Mouse (Mus musculus): ENCODE data around the gene Ticrr.

The Ticrr gene

DNA sequence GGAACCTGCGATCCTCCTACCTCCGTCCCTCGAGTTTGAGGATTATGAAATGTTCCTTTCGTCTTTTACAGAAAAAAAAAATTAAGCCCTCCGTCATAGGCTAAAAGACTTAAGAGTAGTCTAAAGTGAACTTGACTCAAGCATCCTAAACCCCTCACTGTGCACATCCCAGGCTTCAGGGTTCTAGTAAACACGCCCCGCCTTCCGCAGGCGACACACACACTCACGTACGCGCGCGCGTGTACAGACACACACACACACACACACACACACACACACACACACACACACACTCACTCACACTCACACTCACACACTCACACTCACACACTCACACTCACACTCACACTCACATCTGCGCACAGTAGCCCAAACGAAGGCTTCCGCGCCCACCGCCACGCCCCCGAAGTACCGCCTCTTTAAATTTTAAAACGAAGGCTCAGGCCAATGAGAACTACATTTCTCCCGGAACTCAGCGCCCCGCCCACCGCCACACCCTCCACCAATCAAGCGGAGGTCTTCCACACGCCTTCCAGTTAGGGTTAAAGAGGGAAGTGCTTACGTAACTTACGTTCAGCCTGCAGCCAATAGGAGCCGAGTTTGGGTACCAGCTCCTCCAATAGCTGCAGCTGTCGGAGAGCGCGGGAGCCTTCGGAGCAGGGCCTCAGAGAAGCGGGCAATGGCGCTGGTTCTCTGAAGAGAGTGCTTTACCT is at the start of gene Ticrr:
Ticrr (plus strand) TSS at position 619 of the 713 bp plus-strand sequence.
- peak; percentile 96 for DNase-seq

DNA sequence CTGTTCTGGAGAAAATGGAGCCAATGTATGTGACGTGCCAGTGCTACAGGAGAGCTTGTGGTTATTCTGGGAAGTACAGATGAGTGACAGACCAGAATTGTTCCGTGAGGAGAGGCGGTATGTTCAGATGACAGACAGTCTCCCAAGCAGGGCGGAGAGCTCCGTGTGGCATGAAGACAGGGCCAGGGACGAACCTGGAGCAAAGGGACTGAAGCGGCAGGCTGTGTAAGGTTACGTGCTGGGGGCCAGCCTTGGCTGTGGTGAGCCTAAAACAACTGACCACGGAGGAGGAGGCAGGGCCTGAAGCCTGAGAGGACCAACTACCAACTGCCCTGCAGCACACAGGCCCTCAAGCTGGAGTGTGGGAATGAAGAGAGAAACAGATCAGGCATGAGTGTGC is 48.1 kb upstream of the Ticrr start:
- no peak for DNase-seq

DNA sequence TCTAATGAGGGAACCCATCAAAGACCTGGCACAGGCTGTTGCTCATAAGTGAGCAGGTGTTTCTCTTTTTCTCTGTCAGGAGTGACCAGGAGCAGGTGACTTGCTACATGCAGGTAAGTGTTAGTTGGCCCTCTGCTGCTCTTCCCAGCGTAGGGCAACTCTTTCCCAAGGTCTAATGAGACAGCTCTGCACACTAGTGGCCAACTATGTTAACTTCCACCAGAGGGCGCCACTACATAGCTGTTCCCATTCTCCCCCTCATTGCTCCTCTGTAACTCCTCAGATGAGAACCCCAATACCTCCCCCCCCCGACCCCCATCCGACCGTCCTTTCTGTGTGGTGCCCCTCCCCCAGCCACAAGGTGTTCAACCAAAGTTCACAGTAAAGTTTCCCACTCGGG is 47.2 kb upstream of the Ticrr start:
- no peak for DNase-seq

DNA sequence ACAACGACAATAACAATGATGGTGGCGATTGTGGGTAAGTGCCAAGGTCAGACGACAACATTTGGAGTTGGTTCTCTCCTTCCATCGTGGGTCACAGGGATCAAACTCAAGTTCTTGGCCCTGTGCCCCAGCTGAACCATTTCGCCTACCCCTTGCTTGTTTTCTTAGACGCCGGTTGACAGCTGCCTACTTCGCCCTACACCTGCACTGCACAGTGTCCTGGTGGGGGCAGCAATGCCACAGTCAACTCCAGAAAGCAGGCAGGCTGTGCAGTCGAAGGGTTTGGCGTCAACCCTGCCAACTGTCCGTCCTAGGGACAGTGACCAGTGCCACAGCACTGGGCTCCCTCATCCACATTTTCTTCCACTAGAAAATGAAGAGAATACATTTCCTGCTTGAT is 46.7 kb upstream of the Ticrr start:
- DNase-seq, result no peak

DNA sequence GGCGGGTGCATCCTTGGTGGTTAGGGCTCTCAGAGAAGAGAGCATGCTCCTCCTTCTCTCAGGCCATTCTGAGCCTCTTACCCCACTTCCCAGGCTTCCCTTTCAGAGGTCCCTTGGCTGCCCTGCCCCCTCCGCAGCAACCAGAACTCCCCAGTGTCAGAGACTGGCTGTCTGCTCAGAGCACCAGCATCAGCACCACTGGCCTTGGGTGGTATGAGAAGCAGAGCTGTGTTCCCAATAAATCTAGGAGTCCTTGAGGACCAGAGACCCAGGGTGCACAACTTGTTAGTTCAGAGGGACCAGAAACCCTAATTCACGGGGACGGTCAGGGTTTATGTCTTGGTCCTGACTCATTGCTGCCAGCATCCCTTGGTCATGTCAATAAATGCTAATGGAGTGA is 45.0 kb upstream of the Ticrr start:
- DNase-seq, result no peak

DNA sequence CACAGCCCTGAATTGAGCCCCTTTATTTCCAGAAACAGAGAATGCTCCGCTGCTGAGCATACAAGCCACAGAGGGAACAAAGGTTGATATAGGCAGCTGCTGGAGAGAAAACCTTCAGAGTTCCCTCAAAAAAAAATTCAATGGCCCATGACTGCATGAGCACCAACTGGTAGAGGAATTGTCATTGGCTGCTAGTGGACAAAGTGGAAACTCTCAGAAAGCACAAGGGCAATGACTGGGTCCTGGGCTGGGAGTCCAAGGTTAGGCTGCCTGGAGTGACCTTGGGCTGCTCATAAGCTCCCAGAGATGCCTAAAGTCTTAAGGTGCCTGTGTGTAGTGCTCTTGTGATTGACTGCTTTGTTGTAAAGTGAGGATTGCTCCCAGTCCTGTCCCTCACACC is 44.1 kb upstream of the Ticrr start:
- no peak for DNase-seq

DNA sequence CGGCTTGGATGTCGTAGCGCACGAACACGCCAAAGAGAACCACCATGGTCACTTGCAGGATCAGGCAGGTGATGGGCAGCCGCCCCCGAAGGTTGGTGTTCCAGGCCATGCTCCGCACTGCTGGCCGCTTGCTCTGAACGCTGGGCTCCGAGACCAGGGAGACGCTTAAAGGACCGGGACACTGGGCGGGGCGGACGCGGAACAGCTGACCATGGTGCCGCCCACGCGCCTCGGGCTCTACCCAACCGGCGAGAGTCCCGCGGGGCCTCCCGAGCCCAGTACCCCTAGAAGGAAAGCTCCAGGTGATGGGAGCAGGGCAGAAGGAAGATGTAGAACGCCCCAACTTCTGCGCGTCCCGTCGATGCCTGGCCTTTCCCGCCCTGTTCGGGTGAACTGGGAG is 42.6 kb upstream of the Ticrr start, which contains the start of gene Rhcg:
Rhcg (minus strand) TSS at position 240 of the 400 bp plus-strand sequence.
- no peak for DNase-seq

DNA sequence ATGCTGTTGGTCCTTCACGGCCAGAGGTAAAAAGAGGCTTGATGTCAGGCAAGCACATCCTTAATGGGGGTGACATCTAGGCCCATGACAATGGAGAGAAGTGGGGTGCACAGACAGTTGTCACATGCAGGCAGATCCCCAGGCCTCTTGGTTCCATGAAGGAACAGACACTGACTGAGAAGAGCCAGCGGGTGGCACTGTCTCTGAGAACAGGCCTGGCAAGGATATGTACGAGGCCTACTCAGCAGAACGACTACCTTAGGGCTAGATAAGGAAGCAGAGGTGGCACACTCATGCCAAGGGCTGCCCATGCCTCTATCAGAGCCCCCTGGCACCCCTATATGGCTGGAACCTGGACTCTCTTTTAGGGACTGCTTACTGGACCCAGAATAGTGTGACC is 40.5 kb upstream of the Ticrr start:
- no peak for DNase-seq

DNA sequence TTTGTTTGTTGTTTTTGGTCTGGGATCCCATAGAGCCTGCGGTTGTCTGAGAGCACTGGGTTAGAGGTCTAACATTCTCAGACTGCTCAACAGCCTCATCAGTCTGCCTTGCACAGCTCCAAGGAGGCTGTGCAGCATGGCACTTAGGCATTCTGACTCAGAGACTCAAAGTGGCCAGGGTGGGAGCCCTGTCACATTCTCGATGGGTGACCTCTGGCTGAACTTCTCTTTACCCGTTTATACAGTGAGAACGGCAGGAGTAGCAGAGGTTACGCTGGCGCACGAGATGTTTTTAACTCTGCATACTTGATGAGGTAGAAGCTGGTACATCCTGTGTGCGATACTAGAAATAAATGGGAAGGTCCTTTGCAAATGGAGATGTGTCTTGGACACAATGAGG is 36.9 kb upstream of the Ticrr start:
- no peak for DNase-seq

DNA sequence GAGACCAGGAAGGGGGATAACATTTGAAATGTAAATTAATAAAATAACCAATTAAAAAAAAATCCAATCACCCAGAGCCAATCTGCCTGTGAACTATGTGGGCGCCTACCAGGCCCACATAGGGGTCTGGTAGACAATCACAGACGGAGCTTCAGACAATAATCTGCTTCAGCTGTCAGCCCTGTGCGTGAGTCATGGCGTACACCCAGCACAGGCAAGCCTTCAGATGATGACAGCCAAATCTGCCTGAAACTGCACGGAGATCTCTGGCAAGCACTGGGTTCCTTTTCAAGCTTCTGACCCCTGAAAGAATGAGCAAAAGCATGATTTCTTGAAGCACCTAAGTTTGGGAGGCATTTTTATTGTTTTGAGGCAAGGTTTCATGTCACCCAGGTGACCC is 33.8 kb upstream of the Ticrr start:
- DNase-seq, result peak; percentile 47

DNA sequence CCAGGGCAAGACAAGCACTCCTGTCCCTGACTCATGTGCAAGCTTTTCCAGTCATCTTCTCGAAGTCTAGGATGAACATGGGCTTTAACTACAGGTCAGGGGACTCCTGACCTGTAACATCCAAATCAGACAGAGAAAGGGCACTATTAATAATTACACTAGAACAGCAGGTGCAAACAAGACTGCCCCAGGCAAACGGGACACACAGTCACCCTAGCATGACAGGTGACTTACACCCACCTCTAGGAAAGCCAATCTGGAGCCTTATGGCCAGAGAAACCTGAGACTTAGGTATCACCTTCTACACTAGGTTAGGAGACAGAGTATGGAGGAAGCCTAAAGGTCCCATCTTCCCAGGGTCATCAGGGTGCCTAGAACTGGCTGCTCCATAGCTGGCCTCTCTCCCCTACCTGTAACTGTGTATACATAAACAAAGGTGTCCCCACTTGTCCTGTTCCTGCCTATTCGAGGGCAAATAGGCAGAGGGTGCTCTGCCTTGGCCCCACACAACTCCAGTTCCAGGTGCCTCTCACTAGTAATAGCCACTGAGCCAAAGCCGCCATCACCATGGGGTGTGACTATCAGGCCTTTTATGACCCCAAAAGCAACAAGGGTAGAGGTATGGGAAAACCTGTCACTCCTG is 31.6 kb upstream of the Ticrr start:
- DNase-seq, result no peak

DNA sequence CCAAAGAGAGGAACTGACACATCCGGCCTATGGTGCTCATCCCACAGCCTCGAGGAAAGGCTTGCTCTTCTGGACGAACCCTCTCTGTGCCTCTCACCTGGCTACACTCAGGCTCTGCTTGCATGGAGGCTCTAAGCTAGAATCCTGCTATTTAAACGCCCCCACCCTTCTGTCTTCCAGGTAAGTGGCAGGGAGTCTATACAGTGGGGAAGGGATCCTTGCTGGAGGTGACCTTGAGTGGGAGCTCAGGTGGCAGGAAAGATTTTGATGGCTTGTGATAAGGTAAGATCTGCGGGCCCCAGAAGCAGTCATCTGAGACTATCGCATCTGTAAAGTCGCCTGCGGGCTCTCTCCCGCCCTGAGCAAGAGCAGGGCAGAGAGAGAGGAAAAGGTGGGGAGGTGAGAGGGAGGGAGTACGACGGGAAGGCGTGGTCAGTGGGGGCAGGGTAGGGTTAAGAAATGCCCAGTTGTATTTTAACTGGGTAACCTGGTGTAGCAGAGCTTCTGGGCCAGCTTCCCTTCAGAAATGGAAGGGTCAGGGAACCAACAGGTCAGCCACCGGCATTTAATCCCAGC is 28.1 kb upstream of the Ticrr start:
- DNase-seq, result no peak

DNA sequence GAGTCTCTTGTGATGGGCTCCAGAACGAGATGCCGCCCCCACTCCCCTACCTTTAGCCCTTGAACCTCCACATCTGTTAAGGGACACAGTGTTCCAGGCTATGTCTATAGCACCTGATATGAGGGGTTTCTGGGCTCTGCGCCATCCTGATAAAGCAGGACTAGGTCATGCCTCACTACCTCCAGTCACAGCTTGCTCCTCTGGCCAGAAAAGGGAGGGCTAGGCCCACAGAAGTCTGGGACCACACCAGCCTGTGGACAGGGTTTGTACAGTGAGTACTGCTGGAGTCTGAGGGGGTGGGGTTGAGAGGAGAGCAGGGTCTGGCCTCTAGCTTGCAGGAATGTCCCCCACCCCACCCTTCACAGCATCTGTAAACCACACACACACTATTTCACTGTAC is 12.8 kb upstream of the Ticrr start:
- no peak for DNase-seq

DNA sequence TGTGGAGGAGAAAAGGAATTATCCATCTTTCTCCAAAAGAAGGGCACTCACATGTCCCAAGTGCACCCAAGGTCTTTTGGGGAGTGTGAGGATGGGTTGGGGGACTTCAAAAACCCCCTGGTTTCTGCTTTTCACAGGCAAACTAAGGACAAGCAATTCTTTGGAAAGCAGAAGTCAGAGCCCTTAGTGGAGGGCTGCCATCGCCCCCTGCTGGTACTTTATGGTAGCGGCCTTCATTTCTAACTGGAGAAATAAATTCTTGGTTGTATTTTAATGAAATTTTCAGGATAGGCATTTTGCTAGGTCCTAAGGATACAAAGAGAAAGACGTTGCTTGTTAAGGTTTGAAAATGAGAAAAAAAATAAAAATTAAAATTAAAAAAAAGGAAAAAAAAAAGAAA is 11.0 kb upstream of the Ticrr start:
- DNase-seq, result no peak

DNA sequence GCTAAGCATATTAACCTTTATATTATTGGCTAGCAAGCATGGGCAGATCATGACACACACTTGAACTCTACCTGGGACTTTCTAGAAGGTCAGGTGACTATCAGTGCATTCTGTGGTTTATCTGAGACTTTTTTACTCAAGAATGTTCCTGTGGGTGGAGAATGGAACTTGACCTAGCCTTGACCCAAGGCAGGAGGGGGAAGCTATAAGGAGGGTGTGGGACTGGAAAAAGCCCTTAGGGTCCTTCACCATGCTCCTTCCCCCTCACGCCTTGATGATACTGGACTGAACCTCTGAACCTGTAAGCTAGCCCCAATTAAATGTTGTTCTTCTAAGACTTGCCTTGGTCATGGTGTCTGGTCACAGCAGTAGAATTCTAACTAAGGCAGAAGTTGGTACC is 5.8 kb upstream of the Ticrr start:
- DNase-seq, result no peak

DNA sequence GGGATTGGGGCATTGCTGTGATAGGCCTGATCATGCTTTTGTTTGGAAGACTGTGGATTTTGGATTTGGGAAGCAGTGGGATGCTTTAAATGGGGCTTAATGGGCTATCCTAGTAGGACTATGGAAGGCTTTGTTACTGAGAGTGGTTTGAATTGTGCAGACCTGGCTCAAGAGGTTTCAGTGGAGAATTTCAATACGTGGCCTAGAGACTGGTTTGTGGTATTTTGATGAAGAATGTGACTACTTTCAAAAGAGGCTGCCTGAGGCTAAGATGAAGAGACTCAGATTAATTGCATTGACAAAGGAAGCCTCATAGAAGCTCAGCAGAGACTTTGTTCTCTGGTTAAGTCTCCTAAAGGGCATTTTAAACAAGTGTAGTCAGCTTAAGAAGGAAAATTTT is 5.4 kb upstream of the Ticrr start:
- no peak for DNase-seq

DNA sequence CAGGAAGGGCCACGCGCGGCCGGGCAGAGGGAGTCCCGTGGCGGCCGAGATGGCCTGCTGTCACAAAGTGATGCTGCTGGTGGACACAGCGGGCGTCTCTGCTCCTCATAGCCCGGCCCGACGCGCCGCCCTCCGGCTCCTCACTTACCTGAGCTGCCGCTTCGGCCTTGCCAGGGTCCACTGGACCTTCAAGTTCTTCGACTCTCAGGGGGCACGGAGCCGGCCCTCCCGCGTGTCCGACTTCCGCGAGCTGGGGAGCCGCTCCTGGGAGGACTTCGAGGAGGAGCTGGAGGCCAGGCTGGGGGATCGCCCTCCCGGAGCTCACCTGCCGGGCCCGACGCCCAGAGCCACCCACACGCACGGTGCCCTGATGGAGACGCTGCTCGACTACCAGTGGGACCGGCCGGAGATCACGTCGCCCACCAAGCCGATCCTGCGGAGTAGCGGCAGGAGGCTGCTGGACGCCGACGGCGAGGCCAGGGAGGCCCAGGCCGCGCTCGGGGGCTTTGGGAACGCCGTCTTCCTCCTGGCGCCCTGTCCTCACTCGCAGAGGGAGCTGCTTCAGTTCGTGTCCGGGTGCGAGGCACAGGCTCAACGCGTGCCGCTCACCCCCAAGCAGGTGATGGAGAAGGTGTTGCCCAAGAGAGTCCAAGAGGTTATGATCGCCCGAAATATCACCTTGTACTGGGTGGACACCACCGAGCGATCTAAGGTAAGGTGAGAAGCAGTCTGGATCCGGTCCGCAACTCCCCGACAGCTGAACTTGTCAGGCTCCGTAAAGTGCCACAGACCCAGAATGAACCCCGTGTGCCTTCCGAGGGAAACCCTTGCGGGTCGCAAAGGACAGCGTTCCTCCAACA is 525 bp downstream of the Ticrr start:
- no peak for DNase-seq

DNA sequence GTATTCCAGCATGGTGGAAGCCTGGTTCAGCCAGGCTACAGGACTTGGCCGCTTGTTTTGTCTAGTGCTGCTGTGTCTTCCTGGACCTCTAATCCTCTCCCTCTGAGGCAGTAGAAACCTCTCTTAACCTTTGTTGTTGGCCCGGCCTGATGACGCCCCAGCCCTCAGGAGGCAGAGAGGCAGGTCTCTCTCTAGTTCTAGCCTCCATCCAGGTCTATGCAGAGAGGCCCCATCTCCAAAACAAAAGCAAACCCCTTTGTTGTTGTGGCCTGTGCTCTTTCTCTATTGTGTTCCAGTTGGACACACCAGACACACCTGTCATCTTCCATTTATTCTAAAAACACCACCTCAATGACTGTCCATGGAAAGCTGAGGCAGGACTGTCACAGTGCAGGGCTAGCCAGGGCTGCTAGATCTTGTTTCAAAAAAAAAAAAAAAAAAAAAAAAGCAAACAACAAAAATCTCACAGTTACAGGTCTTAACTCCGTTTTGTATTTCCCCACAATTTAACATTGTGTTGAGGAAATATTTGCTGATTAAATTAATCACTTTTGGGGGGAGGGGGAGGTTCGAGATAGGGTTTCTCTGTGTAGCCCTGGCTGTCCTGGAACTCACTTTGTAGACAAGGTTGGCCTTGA is 1.4 kb downstream of the Ticrr start:
- no peak for DNase-seq

DNA sequence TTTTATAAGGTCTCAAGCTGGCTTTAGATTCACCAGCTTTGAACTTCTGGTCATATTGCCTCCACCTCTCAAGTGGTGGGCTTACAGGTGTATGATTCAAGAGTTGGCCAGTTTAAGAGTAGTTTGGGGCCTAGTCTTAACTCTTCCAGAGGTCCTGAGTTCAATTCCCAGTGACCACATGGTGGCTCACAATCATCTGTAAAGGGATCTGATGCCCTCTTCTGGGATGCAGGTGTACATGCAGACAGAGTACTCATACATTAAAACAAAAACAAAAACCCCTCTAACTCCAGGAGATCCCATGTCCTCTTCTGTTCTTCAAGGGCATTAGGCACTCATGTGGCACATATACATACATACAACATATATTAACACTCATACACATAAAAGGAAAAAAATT is 6.7 kb downstream of the Ticrr start:
- DNase-seq, result no peak

DNA sequence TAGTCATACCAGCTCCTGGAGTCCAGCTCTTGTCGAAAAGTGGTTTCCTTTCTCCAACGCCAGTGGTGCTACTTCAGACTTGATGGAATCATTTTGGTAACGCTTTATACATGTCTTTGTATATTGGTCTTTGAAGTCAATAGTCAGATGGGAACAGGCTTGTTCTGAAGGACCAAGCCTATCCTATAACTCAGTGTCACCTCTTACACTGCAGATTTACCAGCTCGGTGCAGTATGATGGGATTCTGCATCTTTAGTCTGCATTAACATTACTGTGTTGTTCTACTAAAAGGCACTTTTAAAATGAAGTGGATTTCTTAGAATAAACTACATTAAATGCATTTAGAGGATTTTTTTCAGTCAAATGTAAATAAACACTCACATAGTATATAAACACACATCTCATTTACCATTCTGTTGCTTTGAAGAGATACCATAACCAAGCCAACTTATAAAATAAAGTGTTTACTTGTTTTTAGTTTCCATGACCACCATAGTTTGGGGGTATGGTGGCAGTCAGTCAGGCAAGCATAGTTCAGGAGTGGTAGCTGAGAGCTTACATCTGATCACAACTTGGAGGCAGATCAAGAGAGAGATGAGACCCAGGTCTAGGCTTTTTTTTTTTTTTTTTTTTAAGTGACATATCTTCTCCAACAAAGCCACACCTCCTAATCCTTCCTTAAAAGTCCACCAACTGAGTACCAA is 11.1 kb downstream of the Ticrr start:
- no peak for DNase-seq

DNA sequence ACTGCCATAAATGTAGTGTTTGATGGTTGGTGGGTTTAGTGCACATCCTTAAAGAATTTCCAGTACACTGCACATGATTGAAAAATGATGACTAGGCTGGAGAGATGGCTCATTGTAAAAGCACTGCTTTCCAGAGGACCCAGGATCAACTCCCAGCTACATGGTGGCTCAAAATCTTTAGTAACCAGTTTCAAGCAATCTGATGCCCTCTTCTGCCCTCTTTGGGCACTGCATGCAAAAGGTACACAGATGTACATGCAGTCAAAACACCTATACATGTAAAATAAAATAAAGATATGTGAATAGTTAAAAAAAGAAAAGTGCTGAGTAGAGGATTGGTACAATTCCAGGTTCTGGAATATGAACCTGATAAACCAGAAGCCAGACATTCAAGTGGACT is 19.2 kb downstream of the Ticrr start:
- no peak for DNase-seq

DNA sequence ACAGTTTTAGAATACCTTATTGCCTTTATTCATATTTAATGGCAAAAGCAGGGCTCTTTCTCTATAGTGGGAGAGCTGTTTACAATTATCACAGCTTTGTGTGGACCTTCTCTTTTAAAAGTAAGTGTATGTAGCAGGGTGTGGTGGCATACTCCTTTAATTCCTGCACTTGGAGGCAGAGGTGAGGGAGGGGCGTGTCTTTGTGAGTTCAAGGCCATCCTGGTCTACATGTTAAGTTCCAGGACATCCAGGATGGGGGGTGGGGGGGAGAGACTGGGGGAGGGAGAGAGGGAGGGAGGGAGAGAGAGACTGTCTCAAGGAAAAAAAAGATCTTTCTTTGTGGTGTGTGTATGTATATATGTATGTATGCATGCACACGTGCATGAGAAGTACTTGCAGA is 20.2 kb downstream of the Ticrr start:
- no peak for DNase-seq
